Mouse (Mus musculus) hindbrain, embryonic 11.5 days (tissue): Measurements from ENCODE around the gene Pacs1. TPM values are rescaled to one million over a fixed set of nuclear protein-coding genes. Genes with fewer than 3 reads are reported as not detected.
A peak's percentile ranks its signal among the peaks of the same experiment; 100 is the strongest.
"Not testable (repeated sequence)": the region's sequence is repeated elsewhere in the genome, so short reads cannot be mapped to it uniquely, and the experiment has no call there.

Experiments used
- ATAC-seq: fragments of 200-750 bp; cut with Nextera tagmentation; 2 replicates; pipeline ENCODE4 v1.8.0; 2017; ENCODE audit warnings: mild to moderate bottlenecking, moderate TSS enrichment, moderate library complexity; ENCODE audit not compliant: low FRiP score
- DNase-seq: peaks from one replicate; pipeline ENCODE4 v3.0.0-alpha.2; 2015; ENCODE audit warnings: low spot score
- H3K27ac ChIP-seq: fragments of 300-500 bp; sonication (generic); 2 replicates; pipeline ENCODE4 v1.5.1; 2014; ENCODE audit warnings: mild to moderate bottlenecking, low read depth, low read length
- H3K27me3 ChIP-seq: fragments of 300-500 bp; sonication (generic); 2 replicates; pipeline ENCODE4 v1.6.1; 2014; ENCODE audit warnings: mild to moderate bottlenecking, low read length, moderate library complexity, mixed read lengths; ENCODE audit not compliant: control insufficient read depth, insufficient read depth
- H3K36me3 ChIP-seq: fragments of 300-500 bp; sonication (generic); 2 replicates; pipeline ENCODE4 v1.6.1; 2014; ENCODE audit warnings: mild to moderate bottlenecking, low read length, moderate library complexity, mixed read lengths; ENCODE audit not compliant: control insufficient read depth, insufficient read depth
- H3K4me1 ChIP-seq: fragments of 300-500 bp; sonication (generic); replicated peaks from 2 replicates; pipeline ENCODE4 v1.6.1; 2014; ENCODE audit warnings: low read length, mixed read lengths; ENCODE audit not compliant: control insufficient read depth, insufficient read depth
- H3K4me2 ChIP-seq: fragments of 300-500 bp; sonication (generic); replicated peaks from 2 replicates; pipeline ENCODE4 v1.6.1; 2014; ENCODE audit warnings: mild to moderate bottlenecking, low read depth, low read length
- H3K4me3 ChIP-seq: fragments of 300-500 bp; sonication (generic); 2 replicates; pipeline ENCODE4 v1.5.1; 2014; ENCODE audit warnings: low read depth, low read length
- H3K9ac ChIP-seq: fragments of 300-500 bp; sonication (generic); 2 replicates; pipeline ENCODE4 v1.6.1; 2014; ENCODE audit warnings: low read depth, low read length
- H3K9me3 ChIP-seq: fragments of 300-500 bp; sonication (generic); 2 replicates; pipeline ENCODE4 v1.6.1; 2016; ENCODE audit warnings: low read length; ENCODE audit not compliant: control insufficient read depth
- WGBS: fragments of 180-500 bp; shearing (Covaris S2); extraction: QIAGEN DNeasy Blood & Tissue Kit; methylation state at CpG from one replicate; pipeline ENCODE4 v1.1.7; 2014; 5-methylcytosine and 5-hydroxymethylcytosine counted together
- polyA plus RNA-seq: library from polyadenylated mRNA; unstranded; fragments of >200 nt; fragmentation: Nextera tagmentation; extraction: Ambion mirVana; gene quantifications from 2 replicates; pipeline ENCODE4 v1.2.1, GENCODE M21; 2014

Gene Pacs1
- polyA plus RNA-seq, 1 experiment from 2014 or later = 23.2 TPM

- ATAC-seq = no peak
- Histone ChIP-seq H3K4me3 (no peak overlapping the region), H3K9ac (no peak overlapping the region), H3K27ac (no peak overlapping the region), H3K36me3 (no peaks in the 10 kb centered on the region), H3K9me3 (no peaks in the 10 kb centered on the region), H3K4me2 (no peak overlapping the region), H3K27me3 (no peaks in the 10 kb centered on the region), H3K4me1 (no peaks in the 10 kb centered on the region)
- DNase-seq = peak; percentile 40
- whole genome bisulfite sequencing = 59% methylated on average over 2 of the region's 2 CpGs
Observed at GRCm38 (mm10) chr19:5164380-5164779, 108.5 kb downstream of the Pacs1 start.

- Histone ChIP-seq H3K4me2 (no peak overlapping the region), H3K4me3 (no peak overlapping the region), H3K36me3 (no peaks in the 10 kb centered on the region), H3K9ac (no peak overlapping the region), H3K27me3 (no peaks in the 10 kb centered on the region), H3K27ac (no peak overlapping the region), H3K4me1 (no peaks in the 10 kb centered on the region), H3K9me3 (no peaks in the 10 kb centered on the region)
- ATAC-seq (no peak), DNase-seq (no peak)
- 86% methylated on average over 3 of the region's 3 CpGs for WGBS
Observed at GRCm38 (mm10) chr19:5161913-5162312, 111.0 kb downstream of the Pacs1 start.

GRCm38 (mm10) chr19:5152261-5152660 lies 120.7 kb downstream of the Pacs1 start:
- Histone ChIP-seq H3K4me3 (no peak overlapping the region), H3K4me1 (no peaks in the 10 kb centered on the region), H3K4me2 (no peak overlapping the region), H3K9me3 (no peaks in the 10 kb centered on the region), H3K36me3 (0 out of 2 replicates have a peak, but pooled peaks cover 2% of the 10 kb centered on the region), H3K27ac (no peak overlapping the region), H3K27me3 (no peaks in the 10 kb centered on the region), H3K9ac (no peak overlapping the region)
- DNase-seq (no peak), ATAC-seq (no peak)
- WGBS = 92% methylated on average over 6 of the region's 6 CpGs

- Histone ChIP-seq H3K4me2 (no peak overlapping the region), H3K36me3 (0 out of 2 replicates have a peak, but pooled peaks cover 2% of the 10 kb centered on the region), H3K4me1 (no peaks in the 10 kb centered on the region), H3K9me3 (no peaks in the 10 kb centered on the region), H3K27me3 (no peaks in the 10 kb centered on the region), H3K9ac (no peak overlapping the region), H3K27ac (no peak overlapping the region), H3K4me3 (no peak overlapping the region)
- WGBS = 89% methylated on average over 5 of the region's 5 CpGs
- DNase-seq (no peak), ATAC-seq (no peak)
Observed at GRCm38 (mm10) chr19:5151741-5152140, 121.2 kb downstream of the Pacs1 start.

GRCm38 (mm10) chr19:5151331-5151730 lies 121.6 kb downstream of the Pacs1 start:
- ATAC-seq = no peak
- 0 out of 2 replicates have a peak, but pooled peaks cover 2% of the 10 kb centered on the region for H3K36me3 ChIP-seq

GRCm38 (mm10) chr19:5150358-5150757 lies 122.6 kb downstream of the Pacs1 start:
- no peaks in the 10 kb centered on the region for H3K4me1 ChIP-seq
- no peak overlapping the region for H3K4me2 ChIP-seq
- no peak overlapping the region for H3K9ac ChIP-seq
- no peak overlapping the region for H3K4me3 ChIP-seq
- no peaks in the 10 kb centered on the region for H3K27me3 ChIP-seq
- H3K36me3 ChIP-seq = 0 out of 2 replicates have a peak, but pooled peaks cover 2% of the 10 kb centered on the region
- no peak overlapping the region for H3K27ac ChIP-seq
- no peaks in the 10 kb centered on the region for H3K9me3 ChIP-seq
- ATAC-seq (no peak), DNase-seq (no peak)
- WGBS = 94% methylated on average over 6 of the region's 6 CpGs

More at GRCm38 (mm10) chr19:5151331-5151730, 121.6 kb downstream of the Pacs1 start:
- Histone ChIP-seq H3K9me3 (no peaks in the 10 kb centered on the region), H3K4me3 (no peak overlapping the region), H3K4me2 (no peak overlapping the region), H3K27ac (no peak overlapping the region), H3K27me3 (no peaks in the 10 kb centered on the region), H3K9ac (no peak overlapping the region), H3K4me1 (no peaks in the 10 kb centered on the region)
- WGBS = 43% methylated on average over 3 of the region's 3 CpGs
- peak; percentile 74 for DNase-seq

- not testable (repeated sequence) for H3K4me1 ChIP-seq, H3K36me3 ChIP-seq, H3K27me3 ChIP-seq, H3K27ac ChIP-seq, H3K4me3 ChIP-seq, DNase-seq, H3K4me2 ChIP-seq, H3K9ac ChIP-seq, H3K9me3 ChIP-seq, ATAC-seq
- whole genome bisulfite sequencing = 100% methylated on average over 3 of the region's 6 CpGs
Observed at GRCm38 (mm10) chr19:5149041-5149440, 123.9 kb downstream of the Pacs1 start.

- Histone ChIP-seq H3K27ac (no peak overlapping the region), H3K4me1 (no peaks in the 10 kb centered on the region), H3K9ac (no peak overlapping the region), H3K36me3 (no peaks in the 10 kb centered on the region), H3K9me3 (no peaks in the 10 kb centered on the region), H3K4me3 (no peak overlapping the region), H3K27me3 (no peaks in the 10 kb centered on the region), H3K4me2 (no peak overlapping the region)
- no peak for ATAC-seq
- WGBS = 3% methylated on average over 2 of the region's 2 CpGs
- peak; percentile 72 for DNase-seq
Observed at GRCm38 (mm10) chr19:5139640-5140039, 133.3 kb downstream of the Pacs1 start.

GRCm38 (mm10) chr19:5131237-5131636 lies 141.7 kb downstream of the Pacs1 start:
- Histone ChIP-seq H3K9me3 (no peaks in the 10 kb centered on the region), H3K27ac (no peak overlapping the region), H3K9ac (no peak overlapping the region), H3K36me3 (no peaks in the 10 kb centered on the region), H3K4me2 (no peak overlapping the region), H3K4me1 (no peaks in the 10 kb centered on the region), H3K27me3 (no peaks in the 10 kb centered on the region), H3K4me3 (no peak overlapping the region)
- DNase-seq (no peak), ATAC-seq (no peak)
- WGBS = 83% methylated on average over 4 of the region's 4 CpGs
